Comparison of ENCODE assay signal across 25 mouse cellular contexts in the genomic region with DNA sequence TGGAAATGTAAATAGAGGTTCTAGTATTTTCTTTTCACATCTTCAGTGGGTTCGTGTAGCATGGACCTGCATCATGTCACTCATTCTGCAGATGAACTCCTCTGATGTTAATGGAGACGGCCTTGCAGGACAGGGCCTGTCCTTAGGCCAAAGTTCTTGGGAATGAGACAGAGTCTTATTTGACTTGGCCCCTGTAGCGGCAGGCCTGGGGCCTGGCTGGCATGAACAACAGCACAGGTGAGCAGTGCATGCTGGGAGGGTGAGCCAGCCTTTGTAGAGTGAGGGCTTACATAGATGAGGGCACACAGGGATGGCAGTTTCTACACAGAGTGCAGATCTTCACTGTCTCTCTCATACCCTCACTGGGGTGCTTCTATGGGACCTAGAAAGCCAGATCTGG. TPM values are rescaled to one million over a fixed set of nuclear protein-coding genes. Genes with fewer than 3 reads are reported as not detected.
DNase-seq lines count a peak whose midpoint lies in the region; ATAC-seq and TF ChIP-seq lines count a peak whose summit lies in the region.
"Had no signal": no experiment of that assay in that cellular context is flagged by ENCODE, and none has a peak within 500 bp of the region (broad histone marks: within the 10 kb centered on the region; RNA-seq: fewer than 3 reads in every experiment).

No protein-coding gene starts in this region.

- no peak for ATAC-seq in hindbrain, embryonic 15.5 days (ENCODE audit: low FRiP score, low read depth)
- no peak for ATAC-seq in hindbrain, embryonic 11.5 days (ENCODE audit: low FRiP score)
- no peak for ATAC-seq in neural tube, embryonic 15.5 days (ENCODE audit: low FRiP score)
- no peak for ATAC-seq in frontal cortex, adult (ENCODE audit: low TSS enrichment)
- ATAC-seq: activated CD4-positive, CD25-positive, alpha-beta regulatory T cell, adult 4 months; forebrain, embryonic 16.5 days; lung, postnatal 0 days had no signal

- H3K9ac ChIP-seq in hindbrain, embryonic 15.5 days: no peak overlapping the region
- H3K9ac ChIP-seq in hindbrain, embryonic 11.5 days (ENCODE audit: low read depth, low read length): no peak overlapping the region
- H3K9ac ChIP-seq in neural tube, embryonic 15.5 days (replicated peaks): no peak overlapping the region
- H3K9ac ChIP-seq: limb, embryonic 12.5 days; liver, embryonic 15.5 days had no signal

- H3K4me2 ChIP-seq in hindbrain, embryonic 15.5 days: no peak overlapping the region
- H3K4me2 ChIP-seq in hindbrain, embryonic 11.5 days (replicated peaks; ENCODE audit: low read depth, low read length): no peak overlapping the region
- H3K4me2 ChIP-seq in neural tube, embryonic 15.5 days: no peak overlapping the region
- H3K4me2 ChIP-seq: limb, embryonic 12.5 days; liver, embryonic 15.5 days had no signal

- H3K27ac ChIP-seq in hindbrain, embryonic 15.5 days (replicated peaks): 0 out of 2 replicates have a peak overlapping the region, but pooled peaks have one; percentile 22
- no peak overlapping the region for H3K27ac ChIP-seq in hindbrain, embryonic 11.5 days (ENCODE audit: low read depth, low read length)
- H3K27ac ChIP-seq in kidney, adult 2 months (ENCODE audit: insufficient read depth, low read depth, low read length): no peak overlapping the region
- peak overlapping the region; percentile 74 for H3K27ac ChIP-seq in neural tube, embryonic 15.5 days (replicated peaks)
- H3K27ac ChIP-seq: limb, embryonic 12.5 days; liver, embryonic 15.5 days had no signal

- TF ChIP-seq POLR2A in kidney, adult 2 months (IDR thresholded peaks at IDR 0.05; ENCODE audit: low read depth, low read length): no peak

- no peak overlapping the region for H3K4me3 ChIP-seq in hindbrain, embryonic 15.5 days
- H3K4me3 ChIP-seq in hindbrain, embryonic 11.5 days (ENCODE audit: low read depth, low read length): no peak overlapping the region
- H3K4me3 ChIP-seq in kidney, adult 2 months (ENCODE audit: insufficient read depth, low read depth, low read length): no peak overlapping the region
- no peak overlapping the region for H3K4me3 ChIP-seq in neural tube, embryonic 15.5 days (replicated peaks)
- H3K4me3 ChIP-seq: limb, embryonic 12.5 days; liver, embryonic 15.5 days had no signal

- peaks cover 8% of the 10 kb centered on the region for H3K4me1 ChIP-seq in hindbrain, embryonic 15.5 days (replicated peaks)
- H3K4me1 ChIP-seq in hindbrain, embryonic 11.5 days (replicated peaks; ENCODE audit: control insufficient read depth, insufficient read depth, low read length): no peaks in the 10 kb centered on the region
- H3K4me1 ChIP-seq in kidney, adult 2 months (ENCODE audit: control insufficient read depth, insufficient read depth, low read length): peaks cover 3% of the 10 kb centered on the region; the same call in 1 of the 2 replicates
- peaks cover 24% of the 10 kb centered on the region for H3K4me1 ChIP-seq in neural tube, embryonic 15.5 days

- H3K9me3 ChIP-seq in hindbrain, embryonic 15.5 days: no peaks in the 10 kb centered on the region
- H3K9me3 ChIP-seq in hindbrain, embryonic 11.5 days (ENCODE audit: control insufficient read depth, low read length): no peaks in the 10 kb centered on the region
- H3K9me3 ChIP-seq in neural tube, embryonic 15.5 days (replicated peaks): no peaks in the 10 kb centered on the region
- H3K9me3 ChIP-seq: G1E; limb, embryonic 12.5 days; liver, embryonic 15.5 days had no signal

- 94% methylated on average over 3 of the region's 3 CpGs for WGBS in hindbrain, embryonic 15.5 days
- 87% methylated on average over 3 of the region's 3 CpGs for WGBS in hindbrain, embryonic 11.5 days
- 77% methylated on average over 3 of the region's 3 CpGs for WGBS in kidney, adult 2 months
- 84% methylated on average over 3 of the region's 3 CpGs for WGBS in neural tube, embryonic 15.5 days

- no peak for TF ChIP-seq CTCF in kidney, adult 2 months (conservative IDR thresholded peaks at IDR 0.05; ENCODE audit: insufficient read depth, insufficient read length, low read depth, low read length)

- H3K36me3 ChIP-seq in hindbrain, embryonic 15.5 days: 0 out of 2 replicates have a peak, but pooled peaks cover 15% of the 10 kb centered on the region
- H3K36me3 ChIP-seq in hindbrain, embryonic 11.5 days (ENCODE audit: control insufficient read depth, insufficient read depth, low read length): no peaks in the 10 kb centered on the region
- H3K36me3 ChIP-seq in kidney, adult 2 months (ENCODE audit: control insufficient read depth, insufficient read depth, low read length): no peaks in the 10 kb centered on the region
- peaks cover 14% of the 10 kb centered on the region for H3K36me3 ChIP-seq in neural tube, embryonic 15.5 days
- H3K36me3 ChIP-seq: liver, embryonic 15.5 days had no signal

- H3K27me3 ChIP-seq in hindbrain, embryonic 15.5 days: no peaks in the 10 kb centered on the region
- H3K27me3 ChIP-seq in hindbrain, embryonic 11.5 days (ENCODE audit: control insufficient read depth, insufficient read depth, low read length): no peaks in the 10 kb centered on the region
- no peaks in the 10 kb centered on the region for H3K27me3 ChIP-seq in kidney, adult 2 months (replicated peaks; ENCODE audit: control insufficient read depth, insufficient read depth, low read length)
- no peaks in the 10 kb centered on the region for H3K27me3 ChIP-seq in neural tube, embryonic 15.5 days (replicated peaks)
- H3K27me3 ChIP-seq: limb, embryonic 12.5 days; liver, embryonic 15.5 days had no signal

- no peak for DNase-seq in hindbrain, embryonic 11.5 days (ENCODE audit: low spot score)
- peak; percentile 56 for DNase-seq in kidney, adult 2 months
- peak; percentile 28 to 78 for DNase-seq in kidney, postnatal 25 days
- no peak for DNase-seq in gastrocnemius, postnatal 25 days
- DNase-seq: adrenal gland, postnatal 10 days; cerebellum, adult 9-10 months; heart, postnatal 36 days; layer of hippocampus, adult 9-11 months; midbrain, embryonic 14.5 days; right cerebral cortex, adult 18-20 months; thymus, postnatal 14 days had no signal

RNA-seq across cellular contexts. Expression of a gene that starts 14.0 kb away (rescaled TPM):
- polyA plus RNA-seq in hindbrain, embryonic 15.5 days (2015; fragmentation: Nextera tagmentation; extraction: Ambion mirVana): 17.6 and 19.9 TPM in 2 replicates
- 34.2 and 42.8 TPM in 2 replicates for polyA plus RNA-seq in hindbrain, embryonic 11.5 days (2014; fragmentation: Nextera tagmentation; extraction: Ambion mirVana)
- 11.3 and 16.1 TPM in 2 replicates for polyA plus RNA-seq in kidney, adult 2 months (2012; rRNA removed)
- 17.1 and 20.5 TPM in 2 replicates for polyA plus RNA-seq in neural tube, embryonic 15.5 days (2015; fragmentation: Nextera tagmentation; extraction: Ambion mirVana)
- 1 to 10 TPM; 7.0 to 8.3 TPM for total RNA-seq in gastrocnemius, postnatal 25 days (2021)

RNA-seq across cellular contexts. Expression of a gene that starts 39.4 kb away (rescaled TPM):
- 57.0 and 61.4 TPM in 2 replicates for polyA plus RNA-seq in hindbrain, embryonic 15.5 days (2015; fragmentation: Nextera tagmentation; extraction: Ambion mirVana)
- 46.7 and 47.8 TPM in 2 replicates for polyA plus RNA-seq in hindbrain, embryonic 11.5 days (2014; fragmentation: Nextera tagmentation; extraction: Ambion mirVana)
- 55.7 and 67.6 TPM in 2 replicates for polyA plus RNA-seq in kidney, adult 2 months (2012; rRNA removed)
- 68.4 and 73.1 TPM in 2 replicates for polyA plus RNA-seq in neural tube, embryonic 15.5 days (2015; fragmentation: Nextera tagmentation; extraction: Ambion mirVana)
- total RNA-seq in gastrocnemius, postnatal 25 days (2021): 10 to 100 TPM in 1 of 2 experiments, 1 to 10 TPM in 1; 8.7 to 11.4 TPM

RNA-seq across cellular contexts. Expression of a gene that starts 46.6 kb away (rescaled TPM):
- polyA plus RNA-seq in hindbrain, embryonic 15.5 days (2015; fragmentation: Nextera tagmentation; extraction: Ambion mirVana): not detected in 2 replicates
- not detected in 2 replicates for polyA plus RNA-seq in hindbrain, embryonic 11.5 days (2014; fragmentation: Nextera tagmentation; extraction: Ambion mirVana)
- polyA plus RNA-seq in kidney, adult 2 months (2012; rRNA removed): 70.0 and 72.9 TPM in 2 replicates
- polyA plus RNA-seq in neural tube, embryonic 15.5 days (2015; fragmentation: Nextera tagmentation; extraction: Ambion mirVana): 1.3 TPM in 1 of 2 replicates, not detected in the other
- not detected for total RNA-seq in gastrocnemius, postnatal 25 days (2021)
- total RNA-seq: G1E; heart, postnatal 36 days; left cerebral cortex, adult 8-10 months; megakaryocyte, adult 5-6 weeks had no signal
- polyA plus RNA-seq: activated CD4-positive, CD25-positive, alpha-beta regulatory T cell, adult 4 months; cortical plate, adult 2 months; embryonic facial prominence, embryonic 14.5 days; forebrain, embryonic 16.5 days; G1E; heart, embryonic 14.5 days; limb, embryonic 12.5 days; liver, embryonic 15.5 days; midbrain, embryonic 14.5 days had no signal

Comparison
In these comparisons a context has a peak if more than half of its experiments do, and no peak if none do; other contexts are left out.
1. H3K27ac ChIP-seq: peak in hindbrain, embryonic 15.5 days (single experiment) and neural tube, embryonic 15.5 days (single experiment); none in hindbrain, embryonic 11.5 days (single experiment) and kidney, adult 2 months (single experiment).
2. DNase-seq: peak in kidney, adult 2 months (single experiment) and kidney, postnatal 25 days (2 of 2); none in hindbrain, embryonic 11.5 days (single experiment) and gastrocnemius, postnatal 25 days (single experiment).
3. RNA of a gene that starts 46.6 kb away (polyA plus RNA-seq): 70.0 to 72.9 TPM in kidney, adult 2 months; not detected in hindbrain, embryonic 15.5 days, not detected in hindbrain, embryonic 11.5 days and 1.3 TPM in neural tube, embryonic 15.5 days; every median in the first group is over 10 times any median in the second.